Mouse (Mus musculus): ENCODE data around the gene Kiss1r.

The Kiss1r gene

DNA sequence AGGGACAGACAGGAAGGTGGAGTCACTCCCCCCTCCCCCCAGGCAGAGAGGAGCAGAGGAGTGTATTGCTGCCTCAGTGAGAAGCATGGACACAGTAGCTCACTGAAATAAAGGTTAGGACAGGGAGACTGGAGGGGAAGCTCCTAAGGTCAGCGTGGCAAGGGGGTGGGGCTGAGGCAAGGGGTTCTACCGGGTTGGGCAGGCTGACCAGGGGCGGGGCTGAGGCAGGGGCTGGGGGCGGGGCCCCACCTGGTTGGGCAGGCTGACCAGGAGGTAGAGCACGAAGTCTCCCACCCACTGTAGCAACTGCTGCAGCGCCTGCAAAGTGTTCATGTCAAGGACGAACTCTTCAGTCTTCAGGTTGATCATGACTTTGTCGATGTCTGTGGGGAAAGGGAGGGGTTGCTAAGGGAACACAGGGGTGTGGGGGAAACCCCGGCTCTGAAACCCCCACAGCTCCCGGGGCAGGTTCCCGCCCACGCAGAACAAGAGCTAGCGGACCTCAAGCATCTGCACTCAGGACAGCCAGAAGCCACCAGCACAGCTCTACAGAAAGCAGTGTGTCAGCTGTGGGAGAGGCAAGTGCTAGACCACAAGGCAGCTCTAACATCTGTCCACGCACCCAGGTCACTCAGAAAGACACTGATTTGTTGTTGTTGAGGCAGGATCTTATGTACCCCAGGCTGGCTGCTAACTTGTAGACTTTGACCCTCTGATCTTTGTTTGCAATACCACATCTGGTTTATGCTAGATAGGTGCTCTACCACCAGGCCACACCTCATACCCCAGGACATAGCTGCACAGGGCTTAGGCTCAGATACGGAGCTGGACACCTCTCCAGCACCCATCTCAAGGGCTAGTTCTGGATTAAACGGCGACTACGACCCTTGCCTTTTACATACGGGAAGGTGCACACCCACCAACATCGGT, 19.2 kb upstream of the Kiss1r start:
- DNase-seq (ENCODE audit: low read depth), result no peak

DNA sequence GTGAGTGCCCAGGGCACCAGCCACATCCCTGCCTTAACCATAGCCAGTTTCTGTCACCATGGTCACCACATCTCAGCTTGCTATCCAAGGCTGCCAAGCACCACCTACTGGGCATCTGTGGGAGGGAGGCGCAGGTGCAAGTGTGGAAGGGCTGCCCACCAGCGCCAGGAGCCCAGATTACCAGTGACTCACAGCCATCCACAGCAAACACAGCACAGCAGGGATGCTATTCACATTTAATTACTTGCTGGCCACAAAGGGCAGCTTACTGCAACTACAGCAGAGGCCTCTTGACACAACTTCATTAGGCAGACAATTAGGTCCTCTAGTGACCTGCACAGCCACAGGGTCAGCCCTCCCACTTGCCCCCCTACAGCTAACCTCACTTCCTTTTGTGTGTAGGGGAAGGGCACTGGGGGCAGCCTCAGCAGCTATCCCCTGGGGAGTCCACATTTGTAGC, 15.8 kb upstream of the Kiss1r start:
- no peak for DNase-seq (ENCODE audit: low read depth)

DNA sequence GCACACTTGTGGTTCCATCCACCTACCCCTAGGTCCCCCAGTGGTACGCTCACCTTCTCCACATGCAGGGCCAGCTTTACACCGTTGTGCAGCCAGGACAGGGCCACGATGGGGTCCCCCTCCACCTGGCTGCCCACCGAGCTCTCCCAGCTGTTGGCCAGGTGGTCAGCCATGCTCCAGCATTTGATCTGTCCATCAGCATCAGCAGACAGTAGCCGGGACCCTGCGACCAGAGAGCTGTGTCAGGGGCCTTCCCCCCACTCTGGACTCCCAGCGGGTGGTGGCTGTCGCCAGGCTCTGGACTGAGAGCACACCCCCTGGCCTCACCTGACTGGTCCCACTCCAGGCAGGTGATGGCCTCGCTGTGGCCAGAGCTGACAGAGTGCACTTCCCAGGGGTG, 10.1 kb upstream of the Kiss1r start:
- no peak for DNase-seq (ENCODE audit: low read depth)

DNA sequence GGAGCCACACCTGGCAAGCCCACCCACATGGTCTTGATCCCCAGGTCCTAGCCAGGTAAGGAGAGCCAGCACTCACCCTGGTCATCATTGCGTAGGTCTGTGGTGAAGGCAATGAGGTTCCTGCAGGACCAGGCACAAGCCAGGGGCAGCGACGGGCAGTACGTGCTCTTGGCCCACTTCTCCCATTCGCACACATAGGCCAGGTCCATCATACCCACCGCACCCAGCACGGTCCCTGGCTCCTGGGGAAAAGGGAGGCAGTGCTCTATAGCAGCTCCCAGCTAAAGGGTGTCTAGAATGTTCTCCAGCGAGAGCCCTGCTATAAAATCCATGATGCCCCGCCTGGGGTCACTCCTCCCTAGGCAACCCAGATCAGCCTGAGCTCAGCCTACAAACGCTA, 9.4 kb upstream of the Kiss1r start:
- DNase-seq (ENCODE audit: low read depth), result no peak

DNA sequence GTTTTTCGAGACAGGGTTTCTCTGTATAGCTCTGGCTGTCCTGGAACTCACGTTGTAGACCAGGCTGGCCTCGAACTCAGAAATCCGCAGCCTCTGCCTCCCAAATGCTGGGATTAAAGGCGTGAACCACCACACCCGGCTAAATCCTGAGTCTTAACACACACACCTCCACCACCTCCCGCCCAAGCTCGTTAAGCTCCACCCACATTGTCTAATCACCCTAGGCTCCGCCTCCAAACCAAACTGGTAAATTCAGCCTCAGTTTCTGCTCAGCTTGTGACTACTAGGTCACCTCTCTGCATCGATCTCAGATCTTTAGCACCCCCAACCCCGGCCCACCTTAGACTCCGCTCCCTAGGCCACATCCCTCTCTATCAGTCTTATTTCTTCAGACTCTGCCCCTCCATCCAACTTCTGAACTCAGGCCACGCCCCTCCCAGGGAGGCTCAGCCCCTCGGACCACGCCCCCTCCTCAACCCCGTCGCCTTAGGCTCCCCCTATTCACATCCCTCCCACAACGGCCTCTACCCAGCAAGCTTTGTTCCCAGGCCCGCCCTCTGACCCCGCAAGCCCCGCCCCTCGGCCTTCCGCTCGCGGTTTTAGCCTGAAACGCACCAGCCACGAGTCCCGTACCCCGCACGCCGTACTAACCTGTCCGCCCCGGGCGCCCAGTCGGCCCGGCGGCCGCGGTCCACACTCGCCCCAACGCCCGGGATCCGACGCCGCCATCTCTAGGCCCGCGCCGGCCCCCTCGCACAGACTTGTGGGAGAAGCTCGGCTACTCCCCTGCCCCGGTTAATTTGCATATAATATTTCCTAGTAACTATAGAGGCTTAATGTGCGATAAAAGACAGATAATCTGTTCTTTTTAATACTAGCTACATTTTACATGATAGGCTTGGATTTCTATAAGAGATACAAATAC, 8.3 kb upstream of the Kiss1r start, which contains the start of gene Med16:
TSS of gene Med16 (minus strand) at position 757 of the 925 bp plus-strand sequence.
- peak; percentile 91 for DNase-seq (ENCODE audit: low read depth)

DNA sequence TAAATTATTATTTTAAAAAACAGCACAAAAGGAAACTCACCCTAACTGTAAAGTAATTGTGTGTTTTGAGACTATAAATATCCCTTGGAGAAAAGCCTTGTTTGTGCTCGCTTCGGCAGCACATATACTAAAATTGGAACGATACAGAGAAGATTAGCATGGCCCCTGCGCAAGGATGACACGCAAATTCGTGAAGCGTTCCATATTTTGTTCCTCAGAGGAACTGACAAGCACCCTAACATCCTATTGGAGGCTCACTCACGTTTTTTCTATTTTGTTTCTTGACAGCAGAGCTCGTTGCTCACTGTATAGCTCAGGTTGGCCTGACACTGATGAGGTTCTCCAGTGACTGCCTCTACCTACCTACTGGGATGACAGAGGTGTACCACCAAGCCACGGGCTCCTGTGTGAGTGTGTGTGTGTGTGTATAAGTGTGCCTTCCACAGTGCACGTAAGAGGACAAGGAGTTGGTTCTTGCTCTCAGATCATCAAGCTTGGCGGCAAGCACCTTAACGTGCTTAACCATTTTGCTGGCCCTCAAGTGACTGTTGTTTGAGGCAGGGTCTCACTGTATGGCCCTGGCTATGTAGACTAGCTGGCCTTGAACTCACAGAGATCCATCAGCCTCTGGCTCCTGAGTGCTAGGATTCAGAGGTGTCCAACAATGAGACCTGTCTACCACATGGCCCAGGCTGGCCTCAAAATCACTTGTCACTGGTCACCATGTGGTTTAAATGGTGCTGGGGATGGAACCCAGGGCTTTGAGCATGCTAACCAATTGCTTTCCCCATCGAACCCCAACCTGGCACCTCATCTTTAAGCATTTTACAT, 7.5 kb upstream of the Kiss1r start:
- DNase-seq (ENCODE audit: low read depth), result no peak

DNA sequence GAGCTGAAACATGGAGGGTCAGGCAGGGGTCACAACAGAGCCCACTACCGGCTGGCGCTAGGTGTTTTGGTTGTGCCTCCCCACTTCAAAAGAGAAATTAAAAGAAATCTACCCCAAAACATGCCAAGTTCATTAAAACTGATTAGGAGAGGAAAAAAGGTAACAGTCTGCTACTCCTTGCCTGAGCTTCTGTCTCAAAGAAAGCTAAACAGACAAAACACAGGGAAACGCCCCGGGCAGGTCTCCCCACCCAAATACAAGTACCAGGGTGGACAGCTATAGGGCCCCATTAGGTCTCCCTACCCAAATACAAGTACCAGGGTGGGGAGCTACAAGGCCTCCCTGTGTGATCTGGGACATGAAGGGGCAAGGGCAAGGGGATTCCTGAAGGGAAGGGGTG, 6.2 kb upstream of the Kiss1r start, which contains the start of gene Gm26602:
TSS of gene Gm26602 (plus strand) at position 301 of the 400 bp plus-strand sequence.
- DNase-seq (ENCODE audit: low read depth), result no peak

DNA sequence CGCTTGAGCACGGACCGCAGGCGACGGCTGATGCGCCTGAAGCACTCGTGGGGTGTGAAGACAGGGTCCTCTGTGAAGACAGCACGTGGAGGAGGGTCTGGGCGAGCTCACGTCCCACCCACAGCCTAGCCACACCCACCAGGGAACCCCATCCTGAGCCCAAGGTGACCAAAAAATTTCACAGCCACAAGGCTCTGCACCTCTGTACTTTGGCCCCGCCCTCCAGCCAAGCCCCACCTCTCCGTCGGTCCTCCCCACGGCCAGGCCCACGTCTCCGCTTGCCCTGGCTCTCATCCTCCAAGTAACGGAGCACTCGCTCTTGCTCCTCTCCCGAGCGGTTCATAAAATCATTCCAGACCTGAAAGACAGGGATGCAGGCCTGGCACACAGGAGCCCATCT, 4.4 kb upstream of the Kiss1r start:
- no peak for DNase-seq (ENCODE audit: low read depth)

DNA sequence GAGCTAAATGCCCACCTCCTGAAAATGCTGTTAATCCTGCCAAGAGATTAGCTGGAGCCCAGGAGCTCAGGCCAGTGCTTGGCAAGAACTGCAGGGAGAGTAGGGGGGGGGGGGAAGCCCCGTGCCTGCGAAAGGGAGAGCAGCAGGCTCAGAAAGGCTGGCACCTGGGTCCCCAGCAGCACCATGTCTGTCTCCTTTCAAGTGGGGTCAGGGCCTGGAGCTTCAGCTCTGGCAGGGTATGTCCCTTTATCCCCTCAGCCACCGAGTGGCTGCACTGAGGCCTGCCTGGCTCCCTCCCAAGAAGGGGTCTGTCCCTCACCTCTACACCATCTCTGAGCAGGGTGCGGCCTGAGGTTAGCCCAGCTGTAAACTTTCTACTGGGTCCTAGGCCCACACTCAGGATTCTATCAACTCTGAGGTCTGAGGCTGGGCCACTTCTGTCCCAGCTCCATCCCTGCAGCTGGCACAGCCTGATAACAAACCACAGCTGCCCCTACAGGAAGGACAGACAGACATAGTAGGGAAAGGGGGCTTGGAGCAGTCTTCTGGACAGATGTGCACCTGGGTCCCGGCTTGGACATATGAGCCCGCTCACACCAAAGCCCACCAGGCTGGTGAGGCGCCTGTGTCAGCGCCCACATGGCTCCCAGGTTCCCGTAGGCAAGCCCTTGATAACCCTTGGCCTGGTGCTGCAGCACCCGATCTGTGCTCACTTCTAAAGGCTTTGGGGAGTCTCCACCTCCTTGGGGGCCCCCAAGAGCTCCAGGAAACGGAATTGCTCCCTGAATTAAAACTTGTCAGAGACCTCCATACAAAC, 2.4 kb upstream of the Kiss1r start:
- no peak for DNase-seq (ENCODE audit: low read depth)

DNA sequence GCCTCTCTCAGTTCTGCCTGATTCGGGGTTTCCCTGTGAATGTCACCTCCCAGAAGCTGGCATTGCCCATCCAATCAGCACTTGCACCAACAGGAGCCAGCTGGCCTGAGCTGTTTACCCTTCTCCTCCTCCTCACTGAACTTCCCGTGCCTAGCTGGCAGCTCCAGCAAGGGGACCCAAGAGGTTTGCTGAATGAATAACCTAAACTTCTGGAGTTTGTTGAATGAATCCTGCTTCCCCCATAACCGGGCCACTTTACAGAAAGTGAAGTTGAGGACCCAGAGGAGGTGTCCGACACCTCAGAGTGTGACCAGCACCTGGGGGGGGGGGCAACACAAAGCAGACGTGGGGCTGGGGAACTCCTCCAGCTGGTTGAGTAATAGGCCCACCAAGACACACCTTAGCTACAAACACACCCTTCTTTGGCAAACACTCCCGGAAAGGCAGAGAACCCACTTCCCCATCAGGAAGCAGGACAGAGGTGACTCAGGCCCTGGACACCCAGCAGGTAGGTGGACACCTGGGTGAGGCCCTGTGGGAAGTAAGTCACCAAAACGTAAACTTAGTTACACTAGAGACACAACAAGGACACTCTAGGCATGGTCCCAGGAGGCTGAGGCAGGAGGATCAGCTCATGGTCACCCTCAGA, 1.7 kb upstream of the Kiss1r start:
- no peak for DNase-seq (ENCODE audit: low read depth)

DNA sequence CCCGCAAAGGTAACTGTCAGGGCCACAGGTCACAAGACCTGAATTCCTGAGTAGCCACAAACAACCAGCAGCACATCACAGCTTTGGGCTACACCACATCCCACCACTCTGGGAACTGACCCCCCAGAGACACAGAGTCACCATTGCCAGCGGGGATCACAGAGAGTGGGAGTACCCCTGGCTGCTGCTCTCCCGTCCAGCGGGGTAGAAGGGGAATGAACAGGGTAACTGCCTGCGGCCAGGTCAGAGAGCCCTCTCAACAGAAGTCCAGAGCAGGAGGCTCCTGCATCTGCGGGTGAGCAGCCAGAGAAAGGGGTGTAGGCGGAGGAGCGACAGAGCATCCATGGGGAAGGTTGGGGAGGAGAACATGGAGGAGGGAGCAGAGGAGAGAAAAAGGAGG, 690 bp upstream of the Kiss1r start:
- DNase-seq (ENCODE audit: low read depth), result no peak

DNA sequence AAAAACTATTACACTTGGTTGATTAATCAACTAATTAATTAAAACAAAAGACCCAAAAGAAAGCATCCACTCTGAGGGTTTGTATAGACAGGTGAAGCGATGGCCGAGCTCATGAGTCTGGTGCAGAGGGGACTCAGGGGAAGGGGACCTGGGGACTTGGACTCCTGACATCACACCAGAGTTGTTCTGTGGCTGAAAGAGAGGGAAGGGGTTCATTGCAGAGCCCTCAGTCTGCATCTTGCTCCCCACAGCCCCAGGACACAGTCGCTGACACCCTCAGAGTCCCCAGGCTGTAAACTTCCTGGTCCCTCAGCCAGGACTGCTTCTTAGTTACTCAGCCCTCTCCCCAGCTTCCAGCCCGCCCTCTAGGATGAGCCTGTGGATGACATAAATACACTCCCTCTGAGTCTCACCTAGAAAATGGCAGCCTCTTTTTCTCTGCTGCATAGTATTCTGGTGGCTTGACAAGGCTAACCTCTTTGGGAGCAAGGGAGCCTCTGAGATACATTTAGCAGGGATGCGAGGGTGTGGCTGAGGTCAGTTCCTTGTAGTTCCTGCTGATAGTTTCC, 845 bp downstream of the Kiss1r start:
- no peak for DNase-seq (ENCODE audit: low read depth)

DNA sequence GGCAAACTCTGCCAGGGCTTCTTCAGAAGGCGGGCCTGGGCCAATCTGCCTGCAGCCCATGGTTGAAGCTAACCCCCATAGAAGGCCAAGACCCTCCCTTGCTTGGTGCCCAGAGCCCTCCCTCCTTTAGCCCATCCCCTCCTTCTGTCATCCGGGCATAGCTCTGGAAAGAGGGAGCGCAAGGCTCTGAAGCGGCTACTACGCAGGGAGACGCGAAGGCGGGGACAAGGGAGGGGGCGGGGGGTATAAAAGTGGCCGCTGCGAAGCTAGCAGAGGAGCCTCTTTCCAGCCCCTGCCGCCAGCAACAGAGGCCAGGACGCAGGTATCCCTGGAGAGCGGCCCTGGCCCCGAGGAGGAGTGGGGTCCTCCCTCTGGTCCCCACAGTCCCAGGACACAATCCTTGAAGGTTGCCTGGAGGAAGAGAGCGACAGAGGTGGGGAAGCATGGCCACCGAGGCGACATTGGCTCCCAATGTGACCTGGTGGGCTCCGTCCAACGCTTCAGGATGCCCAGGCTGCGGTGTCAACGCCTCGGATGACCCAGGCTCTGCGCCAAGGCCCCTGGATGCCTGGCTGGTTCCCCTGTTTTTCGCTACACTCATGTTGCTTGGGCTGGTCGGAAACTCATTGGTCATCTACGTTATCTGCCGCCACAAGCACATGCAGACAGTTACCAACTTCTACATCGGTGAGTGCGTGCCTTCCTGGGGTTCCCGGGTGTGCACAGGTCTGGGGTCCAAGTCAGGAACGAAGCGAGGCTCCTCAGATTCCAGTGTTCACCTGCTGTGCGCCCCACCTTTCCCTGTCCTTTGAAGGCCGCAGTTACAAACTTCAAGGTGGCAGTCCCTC, 1.7 kb downstream of the Kiss1r start:
- DNase-seq (ENCODE audit: low read depth), result no peak

DNA sequence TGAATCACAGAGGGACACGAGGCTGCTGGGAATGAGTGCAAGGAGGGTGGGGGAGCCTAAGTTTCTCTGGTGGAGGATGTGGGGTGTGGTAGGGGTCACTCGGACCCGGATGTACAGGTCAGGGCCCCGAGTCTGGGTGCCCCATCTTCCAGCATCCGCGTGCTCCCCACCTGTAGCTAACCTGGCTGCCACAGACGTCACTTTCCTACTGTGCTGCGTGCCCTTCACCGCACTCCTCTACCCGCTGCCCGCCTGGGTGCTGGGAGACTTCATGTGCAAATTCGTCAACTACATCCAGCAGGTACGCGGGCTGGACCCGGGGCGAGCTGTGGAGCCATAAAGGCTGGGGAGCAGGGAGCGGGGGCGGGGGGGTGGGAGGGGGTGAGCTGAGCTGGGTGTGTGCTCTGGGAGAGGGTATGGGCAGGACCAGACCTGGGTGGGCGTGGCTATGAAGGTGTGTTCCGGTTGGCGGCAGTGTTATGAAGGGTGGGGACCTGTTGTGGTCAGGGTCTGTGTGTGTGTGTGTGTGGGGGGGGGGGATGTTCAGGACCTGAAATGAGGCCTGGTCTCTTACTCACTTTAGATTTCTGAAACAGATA, 2.6 kb downstream of the Kiss1r start:
- no peak for DNase-seq (ENCODE audit: low read depth)

DNA sequence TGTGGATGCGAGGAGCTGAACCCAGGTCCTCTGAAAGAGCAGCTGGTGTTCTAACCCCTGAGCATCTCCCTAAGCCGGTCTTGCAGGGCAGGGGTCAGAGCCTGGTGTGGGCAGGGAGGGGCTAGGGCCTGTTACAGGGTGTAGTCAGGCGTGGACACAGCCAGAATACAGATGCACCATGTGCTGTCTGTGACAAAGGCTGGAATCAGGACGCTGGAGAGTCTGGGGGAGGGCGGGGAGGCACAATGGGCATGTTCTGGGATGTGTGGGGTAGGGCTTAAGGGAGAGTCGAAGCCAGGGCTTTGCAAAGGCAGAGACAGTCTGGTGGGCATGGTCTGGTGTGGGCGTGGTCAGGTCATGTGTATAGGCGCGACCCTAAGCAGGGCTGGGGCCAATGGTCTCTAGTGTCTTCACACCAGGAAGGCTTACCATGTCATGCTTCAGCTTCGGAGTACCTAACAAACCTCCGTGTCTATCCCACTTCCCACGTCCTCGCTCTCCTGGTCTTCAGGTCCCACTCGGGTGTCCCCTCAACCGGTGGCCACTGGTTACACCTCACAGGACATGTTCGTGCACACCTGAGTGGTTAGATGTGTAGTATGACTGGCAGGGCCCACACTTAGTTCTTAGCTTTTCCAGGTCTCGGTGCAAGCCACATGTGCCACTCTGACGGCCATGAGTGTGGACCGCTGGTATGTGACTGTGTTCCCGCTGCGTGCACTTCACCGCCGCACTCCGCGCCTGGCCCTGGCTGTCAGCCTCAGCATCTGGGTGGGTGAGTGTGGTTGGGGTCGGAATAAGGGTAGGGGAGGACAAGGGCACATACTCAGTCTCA, 3.5 kb downstream of the Kiss1r start:
- DNase-seq (ENCODE audit: low read depth), result no peak

DNA sequence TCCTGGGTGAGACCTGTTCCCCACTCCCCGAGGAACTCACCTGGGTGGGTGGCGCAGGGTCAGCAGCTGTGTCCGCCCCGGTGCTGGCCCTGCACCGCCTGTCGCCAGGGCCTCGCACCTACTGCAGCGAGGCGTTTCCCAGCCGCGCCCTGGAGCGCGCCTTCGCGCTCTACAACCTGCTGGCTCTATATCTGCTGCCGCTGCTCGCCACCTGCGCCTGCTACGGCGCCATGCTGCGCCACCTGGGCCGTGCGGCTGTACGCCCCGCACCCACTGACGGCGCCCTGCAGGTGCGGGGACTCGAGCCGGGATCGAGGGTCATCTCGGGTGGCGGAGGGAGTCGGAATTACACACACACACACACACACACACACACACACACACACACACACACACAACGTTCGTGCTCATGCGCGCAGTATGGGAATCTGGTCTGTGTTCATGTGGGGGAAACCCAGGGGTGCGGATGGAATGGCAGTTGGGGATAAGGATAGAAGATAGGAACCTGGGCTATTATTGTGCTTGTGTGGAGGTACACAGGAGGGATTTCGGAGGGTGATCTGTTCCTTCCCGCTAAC, 4.3 kb downstream of the Kiss1r start, which contains the start of gene R3hdm4:
TSS of gene R3hdm4 (minus strand) at position 251 of the 578 bp plus-strand sequence.
- no peak for DNase-seq (ENCODE audit: low read depth)

DNA sequence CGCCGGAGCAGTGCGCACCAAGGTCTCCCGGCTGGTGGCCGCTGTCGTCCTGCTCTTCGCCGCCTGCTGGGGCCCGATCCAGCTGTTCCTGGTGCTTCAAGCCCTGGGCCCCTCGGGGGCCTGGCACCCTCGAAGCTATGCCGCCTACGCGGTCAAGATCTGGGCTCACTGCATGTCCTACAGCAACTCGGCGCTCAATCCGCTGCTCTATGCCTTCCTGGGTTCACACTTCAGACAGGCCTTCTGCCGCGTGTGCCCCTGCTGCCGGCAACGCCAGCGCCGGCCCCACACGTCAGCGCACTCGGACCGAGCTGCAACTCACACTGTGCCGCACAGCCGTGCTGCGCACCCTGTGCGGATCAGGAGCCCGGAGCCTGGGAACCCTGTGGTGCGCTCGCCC, 4.8 kb downstream of the Kiss1r start:
- DNase-seq (ENCODE audit: low read depth), result no peak
